Comparison of ENCODE assay signal across 7 mouse cellular contexts in genomic region chr4:150280459-150280858, GRCm38 (mm10). TPM values are rescaled to one million over a fixed set of nuclear protein-coding genes. Genes with fewer than 3 reads are reported as not detected.
A peak's percentile ranks its signal among the peaks of the same experiment; 100 is the strongest.
DNase-seq lines count a peak whose midpoint lies in the region; ATAC-seq and TF ChIP-seq lines count a peak whose summit lies in the region.

No protein-coding gene starts in this region.

- H3K4me3 ChIP-seq in left cerebral cortex, adult 2 months = peak overlapping the region; percentile 87
- peak overlapping the region; percentile 98 for H3K4me3 ChIP-seq in embryonic facial prominence, embryonic 15.5 days (replicated peaks)
- H3K4me3 ChIP-seq in intestine, embryonic 16.5 days (ENCODE audit: low read length) = peak overlapping the region; percentile 97
- H3K4me3 ChIP-seq in neural tube, embryonic 14.5 days (ENCODE audit: low read depth, low read length) = peak overlapping the region; percentile 99

- no peak for ATAC-seq in embryonic facial prominence, embryonic 15.5 days (ENCODE audit: insufficient number of reproducible peaks, low FRiP score, low TSS enrichment, low read depth)
- no peak for ATAC-seq in intestine, embryonic 16.5 days
- ATAC-seq in neural tube, embryonic 14.5 days (ENCODE audit: low read depth) = no peak

- TF ChIP-seq CTCF in left cerebral cortex, adult 2 months (IDR thresholded peaks at IDR 0.05) = no peak

- H3K9me3 ChIP-seq in embryonic facial prominence, embryonic 15.5 days (replicated peaks) = no peaks in the 10 kb centered on the region
- H3K9me3 ChIP-seq in intestine, embryonic 16.5 days (ENCODE audit: control insufficient read depth, low read length) = no peaks in the 10 kb centered on the region
- H3K9me3 ChIP-seq in neural tube, embryonic 14.5 days (ENCODE audit: control insufficient read depth, low read length) = no peaks in the 10 kb centered on the region

- 32% methylated on average over 4 of the region's 4 CpGs for WGBS in embryonic facial prominence, embryonic 15.5 days
- WGBS in intestine, embryonic 16.5 days = 37% methylated on average over 4 of the region's 4 CpGs
- 31% methylated on average over 4 of the region's 4 CpGs for WGBS in neural tube, embryonic 14.5 days

- H3K4me2 ChIP-seq in embryonic facial prominence, embryonic 15.5 days (replicated peaks) = peak overlapping the region; percentile 63
- H3K4me2 ChIP-seq in intestine, embryonic 16.5 days (ENCODE audit: low read depth, low read length) = peak overlapping the region; percentile 65
- H3K4me2 ChIP-seq in neural tube, embryonic 14.5 days (ENCODE audit: low read depth, low read length) = peak overlapping the region; percentile 43

- no peaks in the 10 kb centered on the region for H3K27me3 ChIP-seq in embryonic facial prominence, embryonic 15.5 days
- no peaks in the 10 kb centered on the region for H3K27me3 ChIP-seq in intestine, embryonic 16.5 days (replicated peaks; ENCODE audit: control insufficient read depth, insufficient read depth, low read length)
- H3K27me3 ChIP-seq in neural tube, embryonic 14.5 days (ENCODE audit: control insufficient read depth, insufficient read depth, low read length) = no peaks in the 10 kb centered on the region

- no peak overlapping the region for H3K9ac ChIP-seq in embryonic facial prominence, embryonic 15.5 days
- H3K9ac ChIP-seq in intestine, embryonic 16.5 days (ENCODE audit: low read depth, low read length) = peak overlapping the region; percentile 51; the same call in 1 of the 2 replicates
- H3K9ac ChIP-seq in neural tube, embryonic 14.5 days (replicated peaks; ENCODE audit: low read depth, low read length) = 0 out of 2 replicates have a peak overlapping the region, but pooled peaks have one; percentile 8

- no peak for DNase-seq in left cerebral cortex, adult 2 months (ENCODE audit: extremely low spot score in 1 of 2, low spot score in 2 of 2)
- DNase-seq in left cerebral cortex, postnatal 25 days (ENCODE audit: low spot score in 2 of 2) = no peak
- no peak for DNase-seq in gastrocnemius, postnatal 4 days (ENCODE audit: low spot score in 2 of 2)
- DNase-seq in T-cell, adult 2 months (ENCODE audit: low spot score) = no peak

- intact Hi-C loops in left cerebral cortex, adult 2 months (cut with DNase I) = loop anchor here (5.0 kb wide), 1 partner anchor 57 kb away; no protein-coding TSS in a partner anchor
- intact Hi-C loops in left cerebral cortex, postnatal 25 days (cut with DNase I) = loop anchor here (5.0 kb wide), 1 partner anchor 57 kb away; no protein-coding TSS in a partner anchor

- H3K4me1 ChIP-seq in embryonic facial prominence, embryonic 15.5 days = peaks cover 19% of the 10 kb centered on the region
- H3K4me1 ChIP-seq in intestine, embryonic 16.5 days (ENCODE audit: control insufficient read depth, insufficient read depth, low read length) = peaks cover 12% of the 10 kb centered on the region
- H3K4me1 ChIP-seq in neural tube, embryonic 14.5 days (ENCODE audit: control insufficient read depth, insufficient read depth, low read length) = peaks cover 5% of the 10 kb centered on the region; the same call in 1 of the 2 replicates

- H3K36me3 ChIP-seq in embryonic facial prominence, embryonic 15.5 days = no peaks in the 10 kb centered on the region
- H3K36me3 ChIP-seq in intestine, embryonic 16.5 days (ENCODE audit: control insufficient read depth, insufficient read depth, low read length) = no peaks in the 10 kb centered on the region
- H3K36me3 ChIP-seq in neural tube, embryonic 14.5 days (ENCODE audit: control insufficient read depth, insufficient read depth, low read length) = no peaks in the 10 kb centered on the region

- peak overlapping the region; percentile 97; the same call in 1 of the 2 replicates for H3K27ac ChIP-seq in left cerebral cortex, adult 2 months
- peak overlapping the region; percentile 99 for H3K27ac ChIP-seq in embryonic facial prominence, embryonic 15.5 days (replicated peaks)
- H3K27ac ChIP-seq in intestine, embryonic 16.5 days (ENCODE audit: low read length) = peak overlapping the region; percentile 99
- peak overlapping the region; percentile 90 for H3K27ac ChIP-seq in neural tube, embryonic 14.5 days (ENCODE audit: low read depth, low read length)

RNA-seq across cellular contexts. Expression of gene Rere, which starts 1.0 kb away (rescaled TPM):
- 100 to 1,000 TPM; 113 to 125 TPM for total RNA-seq in left cerebral cortex, adult 2 months (2021)
- total RNA-seq in left cerebral cortex, postnatal 25 days (2021) = 100 to 1,000 TPM in 1 of 2 experiments, 10 to 100 TPM in 1; 84.7 to 103 TPM
- 26.5 and 27.2 TPM in 2 replicates for polyA plus RNA-seq in embryonic facial prominence, embryonic 15.5 days (2015; fragmentation: Nextera tagmentation; extraction: Ambion mirVana)
- 20.0 and 22.2 TPM in 2 replicates for polyA plus RNA-seq in intestine, embryonic 16.5 days (2015; fragmentation: Nextera tagmentation; extraction: Ambion mirVana)
- 50.5 and 50.7 TPM in 2 replicates for polyA plus RNA-seq in neural tube, embryonic 14.5 days (2014; fragmentation: Nextera tagmentation; extraction: Ambion mirVana)
- 10 to 100 TPM; 68.1 to 70.3 TPM for total RNA-seq in gastrocnemius, postnatal 4 days (2021)

RNA-seq across cellular contexts. Expression of gene Eno1, which starts 43.9 kb away (rescaled TPM):
- 100 to 1,000 TPM; 410 TPM for total RNA-seq in left cerebral cortex, adult 2 months (2021)
- 100 to 1,000 TPM; 424 to 432 TPM for total RNA-seq in left cerebral cortex, postnatal 25 days (2021)
- polyA plus RNA-seq in embryonic facial prominence, embryonic 15.5 days (2015; fragmentation: Nextera tagmentation; extraction: Ambion mirVana) = 1,331 and 1,435 TPM in 2 replicates
- polyA plus RNA-seq in intestine, embryonic 16.5 days (2015; fragmentation: Nextera tagmentation; extraction: Ambion mirVana) = 1,882 and 2,067 TPM in 2 replicates
- 974 and 1,050 TPM in 2 replicates for polyA plus RNA-seq in neural tube, embryonic 14.5 days (2014; fragmentation: Nextera tagmentation; extraction: Ambion mirVana)
- 100 to 1,000 TPM; 479 to 529 TPM for total RNA-seq in gastrocnemius, postnatal 4 days (2021)
